Mouse (Mus musculus): ENCODE results near the gene Nrm. TPM values are rescaled to one million over a fixed set of nuclear protein-coding genes. Genes with fewer than 3 reads are reported as not detected.

Nrm gene
- 1 to 10 TPM; 1.6 to 1.9 TPM for total RNA-seq (2021)
- long read RNA-seq = 0 reads

DNA sequence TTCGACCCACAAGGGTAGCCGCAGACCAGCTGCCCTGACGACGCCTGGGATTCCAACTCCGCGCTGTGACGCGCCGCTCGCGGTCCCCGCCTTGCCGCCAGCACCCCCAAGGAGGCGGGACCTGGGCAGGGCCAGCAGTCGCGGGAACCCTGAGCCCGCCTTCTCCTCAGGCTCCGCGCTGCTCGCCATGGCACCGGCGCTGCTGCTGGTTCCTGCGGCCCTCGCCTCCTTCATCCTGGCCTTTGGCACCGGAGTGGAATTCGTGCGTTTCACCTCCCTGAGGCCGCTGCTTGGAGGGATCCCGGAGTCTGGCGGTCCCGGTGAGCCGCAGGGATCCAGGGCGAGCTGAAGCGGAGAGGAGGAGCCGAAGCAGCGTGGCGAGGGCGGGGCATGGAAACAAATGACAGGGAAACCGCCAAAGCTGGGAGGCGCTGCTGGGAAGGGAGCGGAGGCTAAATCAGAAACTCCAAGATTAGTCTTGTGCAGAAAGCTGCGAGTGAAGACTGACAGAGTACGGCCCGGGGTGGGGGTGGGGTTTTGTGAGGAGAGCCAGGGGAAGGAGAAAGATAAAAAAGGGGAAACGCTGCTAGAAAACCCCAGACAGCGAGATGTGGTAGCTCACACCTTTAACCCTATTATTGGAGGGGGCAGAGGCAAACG, at the start of gene Nrm:
Gene Nrm (plus strand): TSS at position 121 of the 660 bp plus-strand sequence.
- peak; percentile 86 to 87 for DNase-seq (ENCODE audit: low spot score in 2 of 2)

DNA sequence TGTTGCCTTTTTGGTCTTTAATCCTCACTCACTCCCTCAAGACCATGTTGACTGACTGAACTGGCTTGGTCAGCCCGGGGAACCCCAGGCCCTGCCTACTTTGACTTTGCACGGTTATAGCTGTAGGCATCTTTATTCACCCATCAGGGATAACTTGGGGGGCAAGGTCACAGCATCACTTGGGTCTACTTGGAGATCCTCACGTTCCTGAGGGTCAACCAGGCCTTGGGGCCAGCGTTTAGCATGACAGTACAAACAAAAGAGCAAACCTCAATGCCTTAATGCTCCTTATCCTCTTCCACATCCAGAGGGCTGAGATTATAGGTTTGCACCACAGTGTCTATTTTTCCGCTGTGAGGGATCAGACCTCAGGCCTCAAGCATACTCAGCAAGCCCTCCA, 48.8 kb upstream of the Nrm start:
- DNase-seq (ENCODE audit: low spot score in 2 of 2) = no peak

DNA sequence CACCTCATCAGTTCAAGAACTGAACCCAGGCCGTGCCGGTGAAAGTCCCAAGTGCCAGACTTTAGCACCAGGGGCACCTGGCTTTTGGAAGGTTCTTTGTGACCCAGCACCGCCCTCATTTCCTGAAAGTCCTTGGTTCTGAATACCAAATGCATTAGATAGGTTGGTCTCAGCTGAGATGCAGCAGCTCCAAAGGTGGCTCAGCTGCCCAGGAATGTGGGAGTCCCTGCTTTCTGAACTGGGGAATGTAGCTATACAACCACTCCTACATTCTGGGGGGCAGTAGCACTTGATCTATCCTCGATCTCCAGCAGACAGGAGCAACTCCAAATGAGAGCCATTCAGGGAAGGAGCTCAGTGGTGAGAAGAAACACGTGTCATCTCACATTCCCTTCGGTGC, 48.4 kb upstream of the Nrm start:
- DNase-seq (ENCODE audit: low spot score in 2 of 2) = no peak

DNA sequence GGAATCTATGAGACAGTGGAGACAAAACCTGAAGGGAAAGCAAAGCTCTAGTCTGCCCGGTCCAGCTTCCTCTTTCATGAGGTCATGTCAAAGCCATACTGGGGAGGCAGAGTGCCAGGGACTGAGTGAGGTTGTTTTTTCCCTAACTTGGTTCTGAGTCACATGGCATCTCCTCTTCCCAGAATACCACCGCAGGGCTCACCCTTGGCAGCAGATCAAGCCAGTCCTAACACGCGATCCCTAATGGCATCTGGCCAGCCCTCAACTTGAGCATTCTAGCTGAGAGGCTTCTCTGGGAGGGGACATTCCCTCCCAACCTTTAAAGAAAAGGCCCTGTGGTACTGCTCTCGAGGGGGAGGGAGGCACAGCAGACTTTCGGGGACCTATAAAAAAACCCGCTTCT, 47.9 kb upstream of the Nrm start:
- DNase-seq (ENCODE audit: low spot score in 2 of 2) = peak in 1 of 2 experiments; percentile 45

DNA sequence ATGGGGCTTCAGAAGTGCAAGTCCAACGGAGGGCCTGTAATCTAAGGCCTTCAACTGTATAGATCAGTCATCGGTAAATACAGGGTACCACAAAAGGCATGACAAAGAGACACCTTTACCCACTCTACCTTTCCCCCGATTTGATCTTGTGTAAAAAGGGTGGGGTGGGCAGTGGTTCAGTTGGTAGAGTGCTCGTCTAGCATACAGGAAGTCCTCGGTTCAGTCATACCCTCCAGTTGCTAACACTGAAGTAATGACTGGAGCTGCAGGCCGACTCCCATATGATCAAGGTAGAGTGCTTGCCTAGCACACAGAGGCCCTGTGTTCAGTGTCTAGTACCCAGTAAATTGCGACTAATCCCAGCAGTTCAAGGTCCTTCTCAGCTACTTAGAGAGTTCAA, 47.5 kb upstream of the Nrm start:
- DNase-seq (ENCODE audit: low spot score in 2 of 2) = no peak

DNA sequence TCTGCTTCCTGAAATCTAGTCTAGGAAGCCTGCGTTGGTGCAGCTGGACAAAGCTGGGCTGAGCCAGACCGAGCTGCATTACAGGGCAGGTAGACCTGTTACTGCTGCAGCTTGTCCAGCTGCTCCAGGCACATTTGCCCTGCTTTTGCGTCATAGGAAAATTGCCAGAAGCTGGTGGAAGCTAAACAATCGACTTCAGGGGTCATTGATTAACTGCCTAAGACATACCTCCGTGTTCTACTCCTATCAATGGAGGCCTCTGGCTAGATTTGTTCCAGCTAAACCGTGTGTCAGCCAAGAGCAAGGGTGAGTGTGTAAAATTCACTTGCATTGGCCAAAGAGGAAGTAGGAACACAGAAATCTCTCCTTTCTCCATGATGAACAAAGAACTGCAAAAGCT, 46.4 kb upstream of the Nrm start:
- DNase-seq (ENCODE audit: low spot score in 2 of 2) = no peak

DNA sequence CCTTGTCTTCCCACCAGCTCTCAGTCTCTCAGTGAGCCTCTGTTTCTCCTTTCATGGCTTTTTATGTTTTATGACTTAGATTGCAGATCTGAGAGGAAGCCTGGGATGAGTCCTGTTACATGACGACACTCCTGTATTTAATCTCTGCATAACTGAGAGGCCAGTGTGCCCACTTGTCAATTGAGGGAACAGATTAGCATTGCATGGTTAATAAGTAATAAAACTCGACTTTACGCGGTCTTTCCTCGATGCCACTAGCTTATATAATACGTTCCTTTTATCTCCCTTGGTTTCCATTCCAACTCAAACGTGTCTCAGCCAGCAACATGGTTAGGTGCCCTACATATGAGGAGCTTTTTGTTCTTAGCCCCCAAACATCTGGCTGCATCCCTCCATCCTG, 45.3 kb upstream of the Nrm start:
- DNase-seq (ENCODE audit: low spot score in 2 of 2) = no peak

DNA sequence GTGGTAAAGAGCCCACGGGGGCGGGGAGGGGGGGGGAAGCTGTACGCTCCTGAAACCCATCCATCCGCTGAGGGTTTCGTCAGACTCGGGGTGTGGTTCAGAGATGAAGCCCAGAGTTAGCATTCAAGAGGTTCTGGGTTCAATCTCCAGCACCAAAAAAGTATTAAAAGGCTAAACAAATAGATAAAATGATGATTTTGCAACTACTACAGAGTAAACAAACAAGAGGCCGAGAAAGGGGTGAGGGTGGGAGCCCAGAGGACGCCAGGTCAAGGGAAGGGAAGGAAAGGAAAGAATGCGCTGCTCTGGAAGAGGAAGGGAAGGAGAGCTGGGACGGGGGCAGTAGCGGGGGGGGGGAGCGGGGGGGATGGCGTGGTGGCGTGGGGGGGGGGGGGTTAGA, 44.4 kb upstream of the Nrm start:
- DNase-seq (ENCODE audit: low spot score in 2 of 2) = no peak

DNA sequence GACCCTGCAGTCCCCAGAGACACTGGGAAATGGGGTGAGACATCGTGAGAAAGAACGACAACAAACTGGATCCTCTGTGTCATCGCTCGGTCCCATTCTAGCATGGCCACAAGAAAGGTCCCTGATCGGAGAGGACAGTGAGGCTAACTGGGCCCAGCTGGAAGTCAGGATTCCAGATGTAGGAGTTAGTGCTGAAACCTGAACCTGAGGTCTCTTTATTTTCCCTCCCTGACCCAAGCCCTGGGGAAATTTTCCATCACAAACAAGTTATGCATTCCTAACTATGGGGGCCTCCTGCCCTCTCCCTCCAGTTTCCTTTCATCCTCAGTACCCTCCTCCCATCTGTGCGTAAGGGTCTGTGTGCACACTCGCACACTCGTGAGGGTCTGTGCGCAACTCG, 43.9 kb upstream of the Nrm start:
- DNase-seq (ENCODE audit: low spot score in 2 of 2) = no peak

DNA sequence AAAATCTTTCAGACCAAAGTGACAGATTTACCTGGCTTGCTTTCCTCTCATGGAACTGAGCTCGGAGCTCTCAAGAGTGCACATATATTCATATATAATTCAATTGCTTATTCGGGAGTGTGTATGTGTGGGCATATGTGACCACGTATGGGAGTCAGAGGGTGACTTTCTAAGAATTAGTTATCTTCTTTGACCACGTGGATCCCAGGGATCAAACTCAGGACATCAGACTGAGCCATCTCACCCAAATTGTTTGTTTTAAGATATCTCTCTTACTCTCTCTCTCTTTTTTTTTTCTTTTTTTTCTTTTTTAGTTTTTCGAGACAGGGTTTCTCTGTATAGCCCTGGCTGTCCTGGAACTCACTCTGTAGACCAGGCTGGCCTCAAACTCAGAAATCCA, 41.0 kb upstream of the Nrm start:
- no peak for DNase-seq (ENCODE audit: low spot score in 2 of 2)

DNA sequence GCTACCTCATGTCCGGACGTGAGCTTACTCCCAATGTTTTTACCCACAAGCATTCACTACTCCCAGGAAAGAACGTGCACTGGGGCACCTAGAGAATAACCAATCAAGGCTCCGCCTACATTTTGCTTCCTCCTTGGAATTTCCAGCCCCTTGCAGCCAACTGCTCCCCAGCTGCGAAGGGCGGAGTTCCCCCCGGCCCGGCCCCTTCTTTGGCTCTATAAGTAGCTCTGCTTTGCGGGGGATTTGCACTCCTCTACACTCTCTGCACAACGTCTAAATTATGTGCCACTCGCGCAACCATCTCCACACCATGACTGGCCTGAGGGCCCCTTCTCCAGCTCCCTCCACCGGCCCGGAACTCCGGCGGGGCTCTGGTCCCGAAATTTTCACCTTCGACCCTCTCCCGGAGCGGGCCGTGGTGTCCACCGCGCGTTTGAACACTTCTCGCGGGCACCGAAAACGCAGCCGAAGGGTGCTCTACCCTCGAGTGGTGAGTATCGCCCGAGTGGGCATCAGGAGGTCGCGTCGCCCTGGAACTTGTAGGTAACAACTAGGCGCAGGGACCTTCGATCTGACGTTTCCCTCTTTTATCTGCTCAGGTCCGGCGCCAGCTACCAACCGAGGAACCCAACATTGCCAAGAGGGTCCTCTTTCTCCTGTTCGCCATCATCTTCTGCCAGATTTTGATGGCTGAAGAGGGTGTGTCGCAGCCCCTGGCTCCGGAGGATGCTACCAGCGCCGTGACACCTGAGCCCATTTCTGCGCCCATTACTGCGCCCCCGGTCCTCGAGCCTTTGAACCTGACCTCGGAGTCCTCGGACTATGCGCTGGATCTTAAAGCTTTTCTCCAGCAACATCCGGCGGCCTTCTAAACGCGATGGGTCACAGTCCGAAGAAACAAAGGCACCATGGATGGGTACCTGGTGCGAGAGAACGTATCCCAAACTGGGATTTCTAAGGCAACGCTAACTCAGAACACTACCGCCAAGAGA, 39.4 kb upstream of the Nrm start, which contains the start of gene Ier3:
Gene Ier3 (plus strand): TSS at position 246 of the 992 bp plus-strand sequence.
- DNase-seq (ENCODE audit: low spot score in 2 of 2) = no peak

DNA sequence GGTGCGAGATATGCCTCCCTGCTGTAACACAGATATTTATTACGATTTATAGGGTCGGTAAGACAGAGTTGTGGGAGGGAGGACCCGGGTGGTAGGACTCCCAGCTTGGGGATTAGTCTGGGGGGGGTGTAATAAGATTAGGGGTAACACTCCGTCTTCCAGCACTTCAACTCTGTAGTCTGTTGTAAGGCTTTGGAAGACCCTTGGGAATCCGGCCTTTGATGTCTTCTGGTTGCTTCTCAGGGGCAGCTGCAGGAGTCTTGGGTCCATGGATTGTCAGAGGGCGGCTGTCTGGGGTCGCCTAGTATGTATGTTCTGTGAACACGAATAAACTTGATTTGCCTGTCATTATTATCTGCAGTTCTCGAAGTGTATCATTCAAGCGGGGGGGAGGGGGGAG, 38.6 kb upstream of the Nrm start:
- no peak for DNase-seq (ENCODE audit: low spot score in 2 of 2)

DNA sequence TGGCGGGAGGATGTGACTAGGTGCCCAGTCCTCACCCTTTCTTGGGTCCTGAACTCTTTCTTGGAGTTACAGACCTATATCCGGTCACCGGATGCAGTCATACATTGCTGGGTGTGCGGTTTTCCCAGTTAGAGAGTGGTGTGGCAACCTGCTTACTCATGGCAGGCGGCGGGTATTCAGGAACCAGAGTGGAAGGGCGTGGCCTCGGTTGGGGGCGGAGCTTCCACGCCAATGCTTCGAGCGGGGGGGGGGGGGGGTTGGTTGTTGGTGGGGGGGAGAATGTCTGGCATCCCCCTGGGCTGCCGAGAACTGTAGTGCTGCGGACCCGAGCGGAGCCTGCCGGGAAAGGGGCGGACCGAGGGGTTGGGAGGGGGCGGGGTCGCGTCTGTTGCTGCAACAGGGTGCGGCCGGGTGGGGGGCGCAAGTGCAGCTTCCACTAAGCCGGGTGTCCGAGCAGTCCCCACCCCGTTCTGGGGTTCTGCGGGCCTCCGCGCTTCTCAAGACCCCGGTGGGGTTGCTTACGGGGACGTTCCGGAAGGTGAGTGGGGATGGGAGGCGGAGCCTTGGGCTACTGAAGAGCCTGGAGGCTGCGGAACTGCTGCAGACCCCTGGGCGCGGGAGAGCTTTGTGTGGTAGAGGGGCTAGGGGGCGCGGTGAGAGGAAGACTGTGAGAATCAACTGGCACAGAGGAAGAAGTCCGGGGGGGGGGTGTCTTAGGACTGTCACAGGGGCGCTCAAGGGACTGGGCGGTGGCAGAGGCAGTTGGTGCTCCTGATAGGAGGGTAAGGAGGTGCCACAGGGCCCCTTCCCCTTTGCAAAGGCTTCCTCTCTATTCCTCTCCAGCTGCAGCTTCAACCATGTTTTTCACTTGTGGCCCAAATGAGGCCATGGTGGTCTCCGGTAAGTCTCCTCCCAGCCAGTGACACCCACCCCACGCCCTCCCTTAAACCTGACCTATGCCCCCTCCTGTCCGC, 37.9 kb upstream of the Nrm start, which contains the start of gene Flot1:
Gene Flot1 (plus strand): TSS at position 267 of the 974 bp plus-strand sequence.
- DNase-seq (ENCODE audit: low spot score in 2 of 2) = peak; percentile 40 to 75

DNA sequence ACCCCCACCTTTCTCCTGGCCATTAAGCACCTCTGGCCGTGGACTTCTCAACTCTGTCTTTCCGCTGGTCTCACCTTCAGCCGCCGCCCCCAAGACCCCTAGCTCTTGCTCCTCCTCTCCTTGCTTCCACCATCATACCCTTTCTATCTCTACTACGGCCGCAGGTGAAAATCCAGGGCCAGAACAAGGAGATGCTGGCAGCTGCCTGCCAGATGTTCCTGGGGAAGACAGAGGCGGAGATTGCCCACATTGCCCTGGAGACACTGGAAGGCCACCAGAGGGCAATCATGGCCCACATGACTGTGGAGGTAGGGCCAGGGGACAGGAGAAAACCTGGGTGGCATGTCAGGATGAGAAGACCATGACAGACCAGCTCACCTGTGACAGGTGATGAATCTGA, 36.7 kb upstream of the Nrm start:
- DNase-seq (ENCODE audit: low spot score in 2 of 2) = no peak

DNA sequence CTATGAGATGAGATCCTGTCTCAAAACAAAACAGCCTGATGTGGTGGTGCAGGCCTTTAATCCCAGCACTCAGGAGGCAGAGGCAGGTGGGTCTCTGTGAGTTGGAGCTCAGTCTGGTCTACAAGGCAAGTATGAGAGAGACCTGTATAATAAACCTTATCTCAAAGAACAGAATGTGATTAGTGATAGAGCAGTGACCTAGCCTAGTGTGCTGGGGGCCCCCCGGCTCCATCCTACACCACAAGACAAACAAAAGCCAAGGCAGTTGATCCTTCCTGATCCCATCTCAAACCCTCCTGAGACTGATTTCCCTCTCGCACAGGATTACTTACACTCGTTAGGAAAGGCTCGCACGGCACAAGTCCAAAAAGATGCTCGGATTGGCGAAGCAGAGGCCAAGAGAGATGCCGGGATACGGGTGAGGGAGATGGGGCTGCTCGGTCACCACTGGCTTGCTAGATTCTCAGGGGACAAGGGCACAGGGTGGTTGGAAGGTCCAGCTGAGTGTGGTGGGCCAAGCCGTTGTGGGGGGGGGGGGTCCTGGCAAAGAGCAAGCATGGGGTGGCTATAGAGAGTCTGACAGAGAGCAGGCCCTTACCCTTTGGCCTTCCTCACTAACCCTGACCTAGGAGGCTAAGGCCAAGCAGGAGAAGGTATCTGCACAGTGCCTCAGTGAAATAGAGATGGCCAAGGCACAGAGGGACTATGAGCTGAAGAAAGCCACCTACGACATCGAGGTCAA, 35.8 kb upstream of the Nrm start:
- DNase-seq (ENCODE audit: low spot score in 2 of 2) = no peak

DNA sequence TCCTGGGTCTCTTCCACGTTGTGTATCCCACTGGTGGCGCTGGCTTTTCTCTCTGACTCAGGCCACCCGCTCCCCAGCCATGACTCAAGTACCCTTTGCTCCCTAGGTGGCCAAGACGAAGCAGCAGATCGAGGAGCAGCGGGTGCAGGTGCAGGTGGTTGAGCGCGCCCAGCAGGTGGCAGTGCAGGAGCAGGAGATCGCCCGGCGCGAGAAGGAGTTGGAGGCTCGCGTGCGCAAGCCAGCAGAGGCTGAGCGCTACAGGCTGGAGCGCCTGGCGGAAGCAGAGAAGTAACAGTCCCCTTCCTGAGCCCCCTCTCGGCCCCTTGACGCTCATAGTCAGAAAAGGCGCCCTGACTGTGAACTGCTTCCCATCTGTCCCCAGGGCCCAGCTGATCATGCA, 31.4 kb upstream of the Nrm start:
- DNase-seq (ENCODE audit: low spot score in 2 of 2) = peak; percentile 75 to 87

DNA sequence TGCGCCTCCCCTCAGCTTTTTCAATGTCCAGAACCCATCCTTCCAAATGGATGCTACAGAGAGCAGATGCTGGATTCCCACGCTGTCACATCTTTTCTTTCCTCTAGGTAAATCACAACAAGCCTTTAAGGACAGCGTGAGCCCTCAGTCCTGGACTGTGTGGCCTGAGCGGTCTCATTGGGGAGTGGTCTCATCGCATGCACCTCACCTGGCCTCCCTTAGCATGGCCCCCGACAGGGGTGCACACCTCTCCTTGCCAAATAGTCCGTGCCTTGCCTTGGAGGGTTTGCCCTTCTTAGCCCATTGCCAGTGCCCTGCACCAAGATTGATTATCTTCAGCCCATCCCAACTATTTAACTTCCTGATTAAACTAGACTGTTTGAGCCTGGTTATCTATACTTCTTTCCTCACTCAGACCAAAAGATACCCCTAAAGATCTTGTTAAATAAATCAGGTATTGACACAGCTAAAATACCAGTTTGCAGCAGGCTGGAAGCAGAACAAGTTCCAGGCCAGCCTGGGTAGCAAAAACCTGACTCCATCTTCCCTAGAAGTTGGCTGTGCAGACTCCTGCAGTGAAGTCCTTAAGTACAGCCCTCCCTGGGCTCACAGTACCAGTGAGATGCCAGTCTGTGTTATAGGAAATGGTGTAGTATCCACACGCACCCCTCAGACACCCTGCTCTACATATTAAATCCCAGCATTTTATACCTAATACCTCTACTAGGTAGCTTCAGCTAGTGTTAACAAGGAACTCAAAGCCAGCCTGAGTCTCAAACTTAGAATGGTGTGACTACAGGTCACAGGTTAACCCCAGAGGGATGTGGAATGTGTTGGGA, 28.5 kb upstream of the Nrm start:
- no peak for DNase-seq (ENCODE audit: low spot score in 2 of 2)

DNA sequence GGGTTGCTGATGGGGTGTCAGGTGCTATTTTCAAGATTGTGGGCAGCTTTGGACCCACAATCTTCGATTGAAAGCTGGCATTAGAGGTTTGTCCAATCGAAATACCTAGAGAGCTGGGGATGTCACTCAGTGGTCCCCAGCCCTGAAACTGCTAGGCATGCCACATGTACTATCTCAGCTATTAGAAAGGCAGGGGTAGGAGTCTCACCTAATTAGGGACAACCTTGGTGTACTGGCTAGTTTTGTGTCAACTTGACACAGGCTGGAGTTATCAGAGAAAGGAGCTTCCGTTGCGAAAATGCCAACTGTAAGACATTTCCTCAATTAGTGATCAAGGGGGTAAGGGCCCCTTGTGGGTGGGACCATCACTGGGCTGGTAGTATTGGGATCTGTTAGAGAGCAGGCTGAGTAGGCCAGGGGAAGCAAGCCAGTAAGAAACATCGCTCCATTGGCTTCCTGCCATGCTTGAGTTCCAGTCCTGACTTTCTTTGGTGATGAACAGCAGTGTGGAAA, 27.8 kb upstream of the Nrm start:
- DNase-seq (ENCODE audit: low spot score in 2 of 2) = no peak

DNA sequence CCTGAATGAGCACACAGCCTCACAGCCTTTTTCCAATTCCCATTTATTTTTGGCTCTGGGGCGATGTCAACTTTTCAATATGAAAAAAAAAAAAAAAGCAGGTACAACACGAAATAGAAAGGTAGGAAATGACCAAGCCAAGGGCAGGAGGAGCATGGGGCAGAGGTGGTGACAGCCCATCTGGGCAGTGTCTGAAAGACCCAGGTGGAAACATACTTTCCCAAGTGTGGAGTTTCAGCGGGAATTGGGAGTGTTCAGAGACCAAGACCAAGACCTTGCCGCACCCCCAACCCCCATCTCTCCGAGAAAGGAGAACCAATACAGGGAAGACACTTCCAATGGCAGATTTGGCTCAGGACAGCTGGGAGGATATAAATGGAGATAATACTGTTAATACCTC, 27.2 kb upstream of the Nrm start:
- DNase-seq (ENCODE audit: low spot score in 2 of 2) = no peak

Measured in layer of hippocampus, adult 18-20 months (tissue).